Mouse (Mus musculus) urinary bladder, postnatal 10 days (tissue): ENCODE measurements around the gene Mmp9.

Experiments
- DNase-seq: peaks from one replicate; pipeline ENCODE4 v3.0.0; 2022; ENCODE audit warnings: low spot score

Mmp9 gene

GRCm38 (mm10) chr2:164940140-164940830 is at the start of gene Mmp9:
TSS of gene Mmp9 (plus strand) at chr2:164940780.
- DNase-seq, result no peak

- DNase-seq, result no peak
Observed at GRCm38 (mm10) chr2:164891056-164891834, 49.3 kb upstream of the Mmp9 start.

GRCm38 (mm10) chr2:164891908-164892695 is 48.5 kb upstream of the Mmp9 start:
- DNase-seq, result no peak

GRCm38 (mm10) chr2:164892696-164893216 is 47.8 kb upstream of the Mmp9 start:
- no peak for DNase-seq

- DNase-seq, result no peak
Observed at GRCm38 (mm10) chr2:164894048-164894447, 46.5 kb upstream of the Mmp9 start.

GRCm38 (mm10) chr2:164894644-164895043 is 45.9 kb upstream of the Mmp9 start:
- no peak for DNase-seq

GRCm38 (mm10) chr2:164895885-164896284 is 44.7 kb upstream of the Mmp9 start:
- DNase-seq, result no peak

- DNase-seq, result no peak
Observed at GRCm38 (mm10) chr2:164898008-164898407, 42.6 kb upstream of the Mmp9 start.

GRCm38 (mm10) chr2:164899034-164899433 is 41.5 kb upstream of the Mmp9 start:
- DNase-seq, result no peak

GRCm38 (mm10) chr2:164899723-164900459 is 40.7 kb upstream of the Mmp9 start:
- DNase-seq, result no peak

GRCm38 (mm10) chr2:164901380-164901779 is 39.2 kb upstream of the Mmp9 start:
- no peak for DNase-seq

- DNase-seq, result no peak
Observed at GRCm38 (mm10) chr2:164903496-164903895, 37.1 kb upstream of the Mmp9 start.

GRCm38 (mm10) chr2:164906071-164906470 is 34.5 kb upstream of the Mmp9 start:
- no peak for DNase-seq

GRCm38 (mm10) chr2:164907511-164907910 is 33.1 kb upstream of the Mmp9 start:
- DNase-seq, result no peak

GRCm38 (mm10) chr2:164908011-164908410 is 32.6 kb upstream of the Mmp9 start:
- DNase-seq, result no peak

- DNase-seq, result no peak
Observed at GRCm38 (mm10) chr2:164909100-164909499, 31.5 kb upstream of the Mmp9 start.

GRCm38 (mm10) chr2:164909542-164909941 is 31.0 kb upstream of the Mmp9 start:
- no peak for DNase-seq

- DNase-seq, result no peak
Observed at GRCm38 (mm10) chr2:164910360-164911061, 30.1 kb upstream of the Mmp9 start.

GRCm38 (mm10) chr2:164911086-164912048 is 29.2 kb upstream of the Mmp9 start, which contains the start of gene Zfp335:
TSS of gene Zfp335 (minus strand) at chr2:164911757.
- peak; percentile 75 for DNase-seq

GRCm38 (mm10) chr2:164912151-164912550 is 28.4 kb upstream of the Mmp9 start:
- no peak for DNase-seq
